Mouse (Mus musculus) kidney, adult 2 months (tissue): ENCODE measurements at regions not wholly inside any gene's neighbourhood (a gene's known extent, or its start where the extent isn't known, plus 50 kb on each side); places are given as distances from the start of the nearest gene placed in this dataset.

Experiments used
- DNase-seq: peaks from one replicate; pipeline ENCODE4 v3.0.0; 2021
- H3K27ac ChIP-seq: fragments of 200-500 bp; 2 replicates; pipeline ENCODE4 v1.5.1; 2012; ENCODE audit warnings: low read depth, low read length, control low read depth, inconsistent platforms; ENCODE audit not compliant: insufficient read depth
- H3K27me3 ChIP-seq: fragments of 200-500 bp; replicated peaks from 2 replicates; pipeline ENCODE4 v1.6.1; 2012; ENCODE audit warnings: mild to moderate bottlenecking, moderate library complexity, low read length, inconsistent platforms; ENCODE audit not compliant: control insufficient read depth, insufficient read depth
- H3K36me3 ChIP-seq: fragments of 200-500 bp; 2 replicates; pipeline ENCODE4 v1.6.1; 2012; ENCODE audit warnings: mild to moderate bottlenecking, moderate library complexity, low read length, inconsistent platforms; ENCODE audit not compliant: control insufficient read depth, insufficient read depth
- H3K4me1 ChIP-seq: fragments of 200-500 bp; 2 replicates; pipeline ENCODE4 v1.6.1; 2011; ENCODE audit warnings: low read length; ENCODE audit not compliant: control insufficient read depth, insufficient read depth
- H3K4me3 ChIP-seq: fragments of 200-500 bp; 2 replicates; pipeline ENCODE4 v1.5.1; 2011; ENCODE audit warnings: mild to moderate bottlenecking, low read depth, low read length, control low read depth; ENCODE audit not compliant: insufficient read depth
- CTCF ChIP-seq: fragments of 200-500 bp; conservative IDR thresholded peaks from 2 replicates; pipeline ENCODE4 v1.5.1; 2011; ENCODE audit warnings: low read depth, mild to moderate bottlenecking, control low read depth, low read length, moderate library complexity, mixed read lengths; ENCODE audit not compliant: insufficient read depth, insufficient read length
- POLR2A ChIP-seq: fragments of 200-500 bp; IDR thresholded peaks from one replicate; pipeline ENCODE4 v1.6.1; 2011; ENCODE audit warnings: low read depth, low read length, control low read depth
- WGBS: fragments of 180-500 bp; shearing (Covaris S2); methylation state at CpG from one replicate; pipeline ENCODE4 v1.1.7; 2018; 5-methylcytosine and 5-hydroxymethylcytosine counted together

DNA sequence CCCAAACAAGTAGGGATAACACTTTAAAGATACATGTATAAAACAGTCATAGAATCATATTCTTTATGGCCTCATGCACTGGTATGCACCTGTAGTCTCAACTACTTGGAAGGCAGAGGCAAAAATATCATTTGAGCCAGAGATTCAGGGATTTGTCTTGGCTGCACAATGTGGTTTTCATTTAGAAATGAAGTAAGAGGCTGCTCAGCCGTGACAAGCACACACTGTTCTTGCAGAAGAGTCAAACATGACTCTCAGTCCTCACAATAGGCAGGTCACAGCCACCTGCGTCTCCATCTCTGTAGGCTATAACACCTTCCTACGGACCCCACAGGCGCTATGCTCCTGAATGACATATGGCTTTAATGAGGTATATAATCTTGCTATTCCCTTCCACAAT, 317.4 kb upstream of the Tmpo start:
- no peaks in the 10 kb centered on the region for H3K36me3 ChIP-seq
- peak; percentile 25 for DNase-seq
- H3K27ac ChIP-seq: no peak overlapping the region
- H3K27me3 ChIP-seq: no peaks in the 10 kb centered on the region
- 69% methylated on average over 4 of the region's 4 CpGs for WGBS
- H3K4me3 ChIP-seq: no peak overlapping the region
- H3K4me1 ChIP-seq: no peaks in the 10 kb centered on the region
- TF ChIP-seq POLR2A (no peak), CTCF (no peak)

DNA sequence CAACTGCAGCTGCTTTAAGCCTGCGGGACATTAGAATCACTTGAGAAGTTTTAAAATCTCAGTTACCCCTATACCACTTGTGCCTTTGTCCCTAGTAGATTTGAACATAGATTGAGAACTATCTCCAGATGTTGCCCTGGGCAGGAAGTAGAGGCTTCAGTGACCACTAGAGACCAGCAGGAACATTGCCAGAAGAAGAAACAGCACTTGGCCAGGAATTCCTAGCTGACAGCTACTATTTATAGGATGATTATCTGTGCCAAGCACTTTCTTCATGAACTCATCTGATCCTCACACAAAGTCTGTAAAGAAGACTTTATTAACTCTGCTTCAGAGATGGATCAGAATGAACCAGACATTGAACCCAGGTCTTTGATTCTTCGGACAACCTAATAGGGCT, 283.6 kb upstream of the Tmpo start:
- no peak for TF ChIP-seq CTCF
- no peak for TF ChIP-seq POLR2A
- Histone ChIP-seq H3K36me3 (no peaks in the 10 kb centered on the region), H3K27me3 (no peaks in the 10 kb centered on the region), H3K4me1 (no peaks in the 10 kb centered on the region), H3K4me3 (no peak overlapping the region), H3K27ac (no peak overlapping the region)
- DNase-seq: peak; percentile 25
- 91% methylated on average over 2 of the region's 2 CpGs for WGBS

DNA sequence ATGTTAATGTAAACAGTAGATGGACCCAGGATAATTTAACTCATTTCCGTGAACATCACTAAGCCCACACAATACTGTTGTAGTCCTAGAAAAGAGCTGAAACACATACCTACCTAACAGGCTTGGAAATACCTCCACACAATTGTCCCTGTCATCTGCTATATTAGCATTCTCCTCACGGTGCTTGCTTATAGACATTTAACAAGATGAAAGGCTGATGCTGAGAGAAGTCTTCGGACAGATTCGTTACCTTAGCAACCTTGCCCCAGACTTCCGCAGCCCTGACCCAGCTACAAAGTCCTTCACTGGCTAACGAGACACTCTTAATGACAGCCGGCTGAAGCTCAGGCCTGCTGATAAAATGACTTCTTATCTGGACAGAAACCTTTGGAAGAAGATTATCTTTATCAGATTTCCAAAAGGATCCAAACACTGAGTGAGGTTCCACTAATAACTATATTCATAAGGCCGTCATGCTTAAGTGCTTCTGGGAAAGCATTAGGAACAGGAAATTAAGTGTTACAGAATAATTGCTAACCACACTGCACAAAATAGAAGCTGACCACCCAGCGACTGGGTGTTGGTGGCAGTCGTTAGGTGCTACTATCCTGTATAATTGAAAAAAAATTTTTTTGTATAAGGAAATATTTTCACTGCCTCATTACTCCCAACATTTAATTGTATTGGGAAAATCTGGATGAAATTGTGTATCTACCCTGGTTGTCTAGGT, 267.0 kb upstream of the Tmpo start:
- DNase-seq: no peak
- WGBS: 43% methylated on average over 10 of the region's 10 CpGs

DNA sequence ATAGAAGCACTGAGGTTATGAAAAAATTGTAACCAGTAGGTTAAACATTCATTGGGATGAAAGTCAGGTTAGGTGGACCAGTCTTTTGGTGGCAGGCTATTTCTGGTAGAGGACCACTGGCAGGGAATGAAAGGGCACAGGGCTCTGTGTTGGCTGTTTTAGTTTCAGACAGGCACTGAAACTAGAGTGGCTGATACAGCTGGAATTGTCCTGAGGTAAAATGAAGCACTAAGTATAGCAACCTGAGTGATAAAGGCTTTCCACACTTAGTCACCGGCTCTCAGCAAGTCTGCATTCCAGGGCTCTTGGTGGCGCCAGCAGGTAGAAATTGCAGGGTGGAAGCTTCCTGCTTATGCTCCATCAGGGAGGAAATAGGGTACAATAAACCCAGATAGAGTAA, 262.2 kb upstream of the Tmpo start:
- Histone ChIP-seq H3K36me3 (no peaks in the 10 kb centered on the region), H3K4me3 (no peak overlapping the region), H3K27me3 (no peaks in the 10 kb centered on the region), H3K27ac (no peak overlapping the region), H3K4me1 (no peaks in the 10 kb centered on the region)
- 58% methylated on average over 2 of the region's 2 CpGs for WGBS
- no peak for DNase-seq
- no peak for TF ChIP-seq CTCF
- no peak for TF ChIP-seq POLR2A

More for the DNA sequence above, 267.0 kb upstream of the Tmpo start:
- no peak overlapping the region for H3K4me3 ChIP-seq
- H3K27me3 ChIP-seq: no peaks in the 10 kb centered on the region
- TF ChIP-seq POLR2A: no peak
- no peak for TF ChIP-seq CTCF
- no peaks in the 10 kb centered on the region for H3K36me3 ChIP-seq
- no peak overlapping the region for H3K27ac ChIP-seq
- H3K4me1 ChIP-seq: no peaks in the 10 kb centered on the region

DNA sequence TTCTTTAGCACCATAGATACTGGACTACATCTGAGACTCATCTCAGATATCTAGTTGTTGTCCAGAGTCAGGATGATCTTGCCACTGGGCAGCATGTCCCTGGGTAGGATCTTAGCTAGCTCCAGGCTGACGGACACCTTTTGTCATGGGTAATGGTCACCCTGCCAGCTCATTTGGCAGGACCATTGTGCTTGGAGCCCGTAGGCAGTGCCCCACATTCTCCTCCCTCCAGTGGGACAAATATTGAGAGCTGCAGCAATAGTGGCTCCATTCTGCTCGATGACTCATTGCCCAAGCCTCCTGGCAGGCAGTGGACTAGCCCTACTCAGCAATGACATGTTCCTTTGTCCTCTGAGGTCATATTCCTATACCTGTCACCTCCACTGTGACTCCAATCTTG, 258.9 kb upstream of the Tmpo start:
- TF ChIP-seq POLR2A (no peak), CTCF (no peak)
- no peak for DNase-seq
- no peak overlapping the region for H3K4me3 ChIP-seq
- no peaks in the 10 kb centered on the region for H3K36me3 ChIP-seq
- no peaks in the 10 kb centered on the region; the same call in 1 of the 2 replicates for H3K27me3 ChIP-seq
- no peak overlapping the region for H3K27ac ChIP-seq
- no peaks in the 10 kb centered on the region for H3K4me1 ChIP-seq
- WGBS: 86% methylated on average over 3 of the region's 3 CpGs

DNA sequence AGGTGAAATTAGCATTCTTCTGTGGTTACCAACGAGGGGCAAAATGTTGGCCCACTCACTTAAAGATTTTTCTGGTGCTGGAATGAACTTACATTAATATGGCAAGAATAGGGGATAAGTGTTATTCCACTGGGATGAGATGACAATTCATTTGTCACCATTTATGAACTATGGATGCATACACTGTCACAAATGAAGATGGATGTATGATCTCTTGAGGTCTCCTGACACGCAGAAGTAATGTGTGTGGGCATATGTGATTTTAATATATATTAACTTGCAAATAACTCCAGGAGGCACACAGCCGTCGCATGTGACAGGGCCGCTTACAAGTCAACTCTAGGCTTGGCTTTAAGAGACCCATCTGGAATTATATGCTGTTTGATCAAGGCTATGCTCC, 256.8 kb upstream of the Tmpo start:
- H3K4me3 ChIP-seq: no peak overlapping the region
- H3K27ac ChIP-seq: no peak overlapping the region
- H3K36me3 ChIP-seq: no peaks in the 10 kb centered on the region
- no peak for DNase-seq
- TF ChIP-seq CTCF (no peak), POLR2A (no peak)
- WGBS: 88% methylated on average over 5 of the region's 5 CpGs
- H3K27me3 ChIP-seq: no peaks in the 10 kb centered on the region; the same call in 1 of the 2 replicates
- H3K4me1 ChIP-seq: no peaks in the 10 kb centered on the region

DNA sequence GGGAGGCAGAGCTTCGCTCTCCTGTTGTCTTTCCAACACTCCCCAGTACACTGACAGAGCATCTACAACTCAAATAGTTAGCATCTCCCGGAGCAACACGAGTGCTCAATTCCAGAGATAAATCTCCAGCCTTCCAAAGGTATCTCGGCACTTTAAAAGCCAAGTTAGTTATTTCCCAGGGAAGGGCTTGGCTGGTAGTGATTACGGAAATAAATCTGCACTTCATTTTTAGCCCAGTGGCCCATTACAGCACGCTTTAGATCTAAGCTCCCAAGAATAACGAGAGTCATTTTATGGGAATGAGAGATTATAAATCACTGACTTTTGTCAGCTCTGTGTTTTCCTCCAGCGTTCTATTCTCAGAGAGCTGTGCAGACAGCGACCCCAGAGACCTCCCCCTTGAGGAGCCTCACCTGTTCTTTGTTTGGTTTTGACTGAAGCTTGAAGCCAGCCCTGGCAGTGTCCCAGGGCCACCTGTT, 255.0 kb upstream of the Tmpo start:
- Histone ChIP-seq H3K36me3 (no peaks in the 10 kb centered on the region), H3K4me3 (no peak overlapping the region), H3K27me3 (no peaks in the 10 kb centered on the region; the same call in 1 of the 2 replicates), H3K4me1 (no peaks in the 10 kb centered on the region), H3K27ac (no peak overlapping the region)
- 12% methylated on average over 9 of the region's 9 CpGs for WGBS
- DNase-seq: no peak
- TF ChIP-seq POLR2A (no peak), CTCF (no peak)

DNA sequence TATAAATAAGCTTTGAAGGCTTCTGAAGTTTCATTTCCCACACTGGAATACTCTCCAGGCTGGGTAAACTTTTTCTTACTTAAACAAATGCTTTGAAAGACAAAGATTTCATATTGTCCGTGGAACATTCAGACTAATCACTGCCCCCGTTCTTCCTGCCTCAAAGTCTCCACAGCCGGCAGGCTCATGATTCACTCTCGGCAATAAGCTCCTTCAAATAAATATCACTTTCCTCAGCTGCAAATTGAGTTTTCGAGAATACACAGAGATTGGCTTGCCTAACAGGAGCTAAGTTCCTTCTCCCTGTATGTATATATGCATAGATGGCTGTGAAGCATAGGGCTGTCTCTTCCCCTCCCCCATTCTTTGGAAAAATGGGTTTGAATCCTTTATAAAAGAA, 249.2 kb upstream of the Tmpo start:
- WGBS: 43% methylated on average over 5 of the region's 5 CpGs
- Histone ChIP-seq H3K36me3 (no peaks in the 10 kb centered on the region), H3K27me3 (no peaks in the 10 kb centered on the region), H3K4me3 (no peak overlapping the region), H3K27ac (no peak overlapping the region), H3K4me1 (no peaks in the 10 kb centered on the region)
- DNase-seq: no peak
- TF ChIP-seq POLR2A (no peak), CTCF (no peak)
